Mouse (Mus musculus): ENCODE measurements around the gene Scp2. TPM values are rescaled to one million over a fixed set of nuclear protein-coding genes. Genes with fewer than 3 reads are reported as not detected.

Gene Scp2
- polyA plus RNA-seq, 1 experiment from 2014 or later: 532 TPM

GRCm38 (mm10) chr4:108130452-108130851, 14.3 kb downstream of the Scp2 start:
- no peaks in the 10 kb centered on the region for H3K36me3 ChIP-seq (ENCODE audit: insufficient read depth, low read length)
- H3K4me3 ChIP-seq (ENCODE audit: low read depth, low read length): no peak overlapping the region
- H3K9me3 ChIP-seq (ENCODE audit: low read length): no peaks in the 10 kb centered on the region
- H3K4me1 ChIP-seq (ENCODE audit: insufficient read depth, low read depth, low read length): no peaks in the 10 kb centered on the region
- no peak overlapping the region for H3K9ac ChIP-seq (replicated peaks; ENCODE audit: low read depth)
- TF ChIP-seq CTCF (IDR thresholded peaks at IDR 0.05) (no peak), EP300 (IDR thresholded peaks at IDR 0.05) (no peak)
- 70% methylated on average over 3 of the region's 3 CpGs for WGBS
- no peaks in the 10 kb centered on the region for H3K27me3 ChIP-seq (replicated peaks; ENCODE audit: insufficient read depth, low read length)
- H3K4me2 ChIP-seq (replicated peaks; ENCODE audit: low read depth, low read length): no peak overlapping the region
- no peak overlapping the region for H3K27ac ChIP-seq (ENCODE audit: low read length)
- no peak for ATAC-seq
- no peak for DNase-seq (ENCODE audit: low spot score)

- Histone ChIP-seq H3K27ac (ENCODE audit: low read length) (no peak overlapping the region), H3K9me3 (ENCODE audit: low read length) (no peaks in the 10 kb centered on the region), H3K4me1 (ENCODE audit: insufficient read depth, low read depth, low read length) (no peaks in the 10 kb centered on the region), H3K4me2 (replicated peaks; ENCODE audit: low read depth, low read length) (no peak overlapping the region), H3K27me3 (replicated peaks; ENCODE audit: insufficient read depth, low read length) (no peaks in the 10 kb centered on the region), H3K9ac (replicated peaks; ENCODE audit: low read depth) (no peak overlapping the region), H3K36me3 (ENCODE audit: insufficient read depth, low read length) (no peaks in the 10 kb centered on the region), H3K4me3 (ENCODE audit: low read depth, low read length) (no peak overlapping the region)
- no peak for DNase-seq (ENCODE audit: low spot score)
- TF ChIP-seq CTCF (IDR thresholded peaks at IDR 0.05) (no peak), EP300 (IDR thresholded peaks at IDR 0.05) (no peak)
- 91% methylated on average over 2 of the region's 2 CpGs for WGBS
- ATAC-seq: no peak
Measured at GRCm38 (mm10) chr4:108128339-108128738, 16.5 kb downstream of the Scp2 start.

GRCm38 (mm10) chr4:108127516-108127915, 17.3 kb downstream of the Scp2 start:
- Histone ChIP-seq H3K4me2 (replicated peaks; ENCODE audit: low read depth, low read length) (no peak overlapping the region), H3K36me3 (ENCODE audit: insufficient read depth, low read length) (no peaks in the 10 kb centered on the region), H3K4me3 (ENCODE audit: low read depth, low read length) (no peak overlapping the region), H3K27me3 (replicated peaks; ENCODE audit: insufficient read depth, low read length) (no peaks in the 10 kb centered on the region), H3K4me1 (ENCODE audit: insufficient read depth, low read depth, low read length) (no peaks in the 10 kb centered on the region), H3K9me3 (ENCODE audit: low read length) (no peaks in the 10 kb centered on the region), H3K27ac (ENCODE audit: low read length) (no peak overlapping the region), H3K9ac (replicated peaks; ENCODE audit: low read depth) (no peak overlapping the region)
- TF ChIP-seq EP300 (IDR thresholded peaks at IDR 0.05) (no peak), CTCF (IDR thresholded peaks at IDR 0.05) (no peak)
- WGBS: 87% methylated on average over 5 of the region's 5 CpGs
- ATAC-seq (no peak), DNase-seq (ENCODE audit: low spot score) (no peak)

- H3K4me2 ChIP-seq (replicated peaks; ENCODE audit: low read depth, low read length): no peak overlapping the region
- no peak for DNase-seq (ENCODE audit: low spot score)
Measured at GRCm38 (mm10) chr4:108126260-108126659, 18.5 kb downstream of the Scp2 start.

GRCm38 (mm10) chr4:108124104-108124503, 20.7 kb downstream of the Scp2 start:
- Histone ChIP-seq H3K9me3 (ENCODE audit: low read length) (no peaks in the 10 kb centered on the region), H3K27me3 (replicated peaks; ENCODE audit: insufficient read depth, low read length) (no peaks in the 10 kb centered on the region), H3K36me3 (ENCODE audit: insufficient read depth, low read length) (no peaks in the 10 kb centered on the region), H3K4me2 (replicated peaks; ENCODE audit: low read depth, low read length) (no peak overlapping the region), H3K9ac (replicated peaks; ENCODE audit: low read depth) (no peak overlapping the region), H3K4me3 (ENCODE audit: low read depth, low read length) (no peak overlapping the region), H3K4me1 (ENCODE audit: insufficient read depth, low read depth, low read length) (no peaks in the 10 kb centered on the region), H3K27ac (ENCODE audit: low read length) (no peak overlapping the region)
- TF ChIP-seq EP300 (IDR thresholded peaks at IDR 0.05) (no peak), CTCF (IDR thresholded peaks at IDR 0.05) (no peak)
- WGBS: 88% methylated on average over 1 of the region's 1 CpGs
- DNase-seq (ENCODE audit: low spot score) (no peak), ATAC-seq (no peak)

More at GRCm38 (mm10) chr4:108126260-108126659, 18.5 kb downstream of the Scp2 start:
- no peak overlapping the region for H3K27ac ChIP-seq (ENCODE audit: low read length)
- H3K36me3 ChIP-seq (ENCODE audit: insufficient read depth, low read length): no peaks in the 10 kb centered on the region
- H3K27me3 ChIP-seq (replicated peaks; ENCODE audit: insufficient read depth, low read length): no peaks in the 10 kb centered on the region
- no peak overlapping the region for H3K9ac ChIP-seq (replicated peaks; ENCODE audit: low read depth)
- no peaks in the 10 kb centered on the region for H3K9me3 ChIP-seq (ENCODE audit: low read length)
- TF ChIP-seq EP300 (IDR thresholded peaks at IDR 0.05) (no peak), CTCF (IDR thresholded peaks at IDR 0.05) (no peak)
- WGBS: 77% methylated on average over 4 of the region's 4 CpGs
- no peak for ATAC-seq
- no peak overlapping the region for H3K4me3 ChIP-seq (ENCODE audit: low read depth, low read length)
- no peaks in the 10 kb centered on the region for H3K4me1 ChIP-seq (ENCODE audit: insufficient read depth, low read depth, low read length)

- Histone ChIP-seq H3K36me3 (ENCODE audit: insufficient read depth, low read length) (no peaks in the 10 kb centered on the region), H3K4me1 (ENCODE audit: insufficient read depth, low read depth, low read length) (no peaks in the 10 kb centered on the region), H3K9ac (replicated peaks; ENCODE audit: low read depth) (peak overlapping the region; percentile 49), H3K4me3 (ENCODE audit: low read depth, low read length) (peak overlapping the region; percentile 59), H3K27me3 (replicated peaks; ENCODE audit: insufficient read depth, low read length) (no peaks in the 10 kb centered on the region), H3K9me3 (ENCODE audit: low read length) (no peaks in the 10 kb centered on the region), H3K27ac (ENCODE audit: low read length) (peak overlapping the region; percentile 75), H3K4me2 (replicated peaks; ENCODE audit: low read depth, low read length) (peak overlapping the region; percentile 62)
- TF ChIP-seq CTCF (IDR thresholded peaks at IDR 0.05): no peak; the same call in 1 of the 2 replicates
- TF ChIP-seq EP300 (IDR thresholded peaks at IDR 0.05): no peak
- DNase-seq (ENCODE audit: low spot score) (peak; percentile 96), ATAC-seq (peak; percentile 96)
- WGBS: 12% methylated on average over 43 of the region's 45 CpGs
Measured at GRCm38 (mm10) chr4:108117924-108118876, 26.6 kb downstream of the Scp2 start.

All from lung, postnatal 0 days (tissue).